Mouse (Mus musculus) CH12.LX (cell line): ENCODE measurements at regions not wholly inside any gene's neighbourhood (a gene's known extent, or its start where the extent isn't known, plus 50 kb on each side); places are given as distances from the start of the nearest gene placed in this dataset.

Source experiments
- CHD2 ChIP-seq: IDR thresholded peaks from 2 replicates; pipeline ENCODE4 v1.6.1; 2011; ENCODE audit warnings: low read length, improper control_type of control experiment
- CTCF ChIP-seq, 2 experiments: IDR thresholded peaks in 1 of 2; conservative IDR thresholded peaks in 1 of 2; 2 replicates each; pipeline ENCODE4 v1.5.1; 2011 to 2012; ENCODE audit warnings: low read depth in 2 of 2, low read length in 2 of 2, improper control_type of control experiment in 1 of 2, inconsistent platforms in 1 of 2, mild to moderate bottlenecking in 1 of 2, moderate library complexity in 1 of 2
- EP300 ChIP-seq: IDR thresholded peaks from 2 replicates; pipeline ENCODE4 v1.6.1; 2011; ENCODE audit warnings: low read length, improper control_type of control experiment
- HCFC1 ChIP-seq: IDR thresholded peaks from 2 replicates; pipeline ENCODE4 v1.6.1; 2012; ENCODE audit warnings: low read depth, mild to moderate bottlenecking, inconsistent platforms, low read length, improper control_type of control experiment
- MAX ChIP-seq: IDR thresholded peaks from 2 replicates; pipeline ENCODE4 v1.6.1; 2011; ENCODE audit warnings: low read length, improper control_type of control experiment
- POLR2AphosphoS2 ChIP-seq: IDR thresholded peaks from 2 replicates; pipeline ENCODE4 v1.6.1; 2011; ENCODE audit warnings: low read depth, low read length, improper control_type of control experiment
- RCOR1 ChIP-seq: conservative IDR thresholded peaks from 2 replicates; pipeline ENCODE4 v1.6.1; 2012; ENCODE audit warnings: low read depth, mild to moderate bottlenecking, inconsistent platforms, low read length, improper control_type of control experiment
- UBTF ChIP-seq: IDR thresholded peaks from 2 replicates; pipeline ENCODE4 v1.6.1; 2012; ENCODE audit warnings: low read depth, mild to moderate bottlenecking, inconsistent platforms, low read length, improper control_type of control experiment, moderate library complexity
- USF2 ChIP-seq: conservative IDR thresholded peaks from 2 replicates; pipeline ENCODE4 v1.6.1; 2011; ENCODE audit warnings: low read depth, low read length, improper control_type of control experiment
- ZMIZ1 ChIP-seq: IDR thresholded peaks from 2 replicates; pipeline ENCODE4 v1.6.1; 2012; ENCODE audit warnings: low read depth, mild to moderate bottlenecking, inconsistent platforms, low read length, improper control_type of control experiment

- TF ChIP-seq POLR2AphosphoS2, result no peak
- TF ChIP-seq CTCF (conservative IDR thresholded peaks at IDR 0.05 in 1 of 2, IDR thresholded peaks at IDR 0.05 in 1 of 2; ENCODE audit: low read depth in 2 of 2, low read length in 2 of 2), result no peak
- TF ChIP-seq MAX, result no peak
- no peak for TF ChIP-seq RCOR1
- TF ChIP-seq USF2, result no peak
- no peak for TF ChIP-seq EP300
- TF ChIP-seq HCFC1, result no peak
- TF ChIP-seq CHD2, result no peak
- no peak for TF ChIP-seq ZMIZ1
- TF ChIP-seq UBTF, result no peak
Measured at GRCm38 (mm10) chr7:37392604-37393003, 380.8 kb downstream of the Zfp536 start.
